Mouse (Mus musculus) layer of hippocampus, postnatal 10 days (tissue): ENCODE data around the gene Ranbp10. TPM values are rescaled to one million over a fixed set of nuclear protein-coding genes. Genes with fewer than 3 reads are reported as not detected.
A peak's percentile ranks its signal among the peaks of the same experiment; 100 is the strongest.

ENCODE experiments used
- DNase-seq, 2 experiments: peaks; one replicate each; pipeline ENCODE4 v3.0.0; 2021; ENCODE audit warnings: low spot score in 2 of 2
- long read RNA-seq: library from polyadenylated mRNA; stranded (forward); transcript quantifications from one replicate; pipeline ENCODE4 v2.0.0, GENCODE M21; 2023
- total RNA-seq, 2 experiments: library from RNA; stranded (reverse); gene quantifications; 2 replicates each; pipeline ENCODE4 v1.2.3; 2021

Gene Ranbp10
- total RNA-seq, result 10 to 100 TPM; 23.6 to 25.0 TPM
- long read RNA-seq, partial matches to known transcripts, result 5 of 9 reads
- long read RNA-seq, other reads (novel, unspliced or antisense), result 3 of 9 reads

DNA sequence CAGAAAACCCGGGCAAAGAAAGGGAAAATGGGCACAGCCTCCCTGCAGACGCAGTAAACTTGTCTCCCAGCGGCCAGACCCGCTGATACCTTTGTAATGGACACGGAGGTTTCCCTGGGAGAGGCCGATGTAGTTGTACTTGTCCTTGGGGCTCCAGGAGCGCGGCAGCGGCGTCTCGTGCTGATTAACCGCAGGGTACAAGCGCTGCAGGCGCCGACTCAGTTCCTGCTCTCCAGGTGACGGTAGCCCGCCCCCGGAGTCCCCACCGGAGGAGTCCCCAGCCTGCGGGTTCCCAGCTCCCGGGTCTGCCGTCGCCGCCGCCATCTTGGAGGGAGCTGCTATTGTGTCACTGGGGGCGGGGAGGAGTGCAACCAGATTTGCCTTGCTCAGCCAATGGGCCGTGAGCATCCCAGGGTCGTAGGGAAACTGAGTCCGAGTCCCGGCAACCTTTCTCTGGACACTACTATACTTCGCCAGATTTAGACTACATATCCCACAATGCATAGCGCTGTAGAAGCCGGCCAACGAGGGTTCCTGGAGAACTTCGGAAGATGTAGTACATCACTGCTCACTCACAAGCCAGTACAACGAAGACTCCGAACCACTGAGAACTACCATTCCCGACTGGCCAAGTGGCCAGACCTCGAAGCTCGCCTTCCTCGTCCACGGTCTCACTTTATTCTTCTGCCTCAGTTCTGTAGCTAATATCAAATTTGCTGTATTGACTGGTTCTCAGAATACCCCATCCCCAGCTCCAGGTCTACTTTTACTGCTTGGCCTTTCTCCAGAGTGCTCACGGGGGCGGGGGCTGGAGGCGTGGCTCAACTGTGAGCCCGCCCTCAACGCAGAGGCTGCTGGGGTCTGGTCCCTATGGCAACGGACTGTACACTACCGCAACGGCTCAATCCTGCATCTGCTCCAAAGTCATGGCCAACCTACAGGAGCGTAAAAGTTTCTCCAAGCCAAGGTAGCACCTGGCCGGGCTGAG, at the start of gene Ranbp10, which contains the start of gene Tsnaxip1:
Gene Ranbp10 (minus strand): TSS at position 490 of the 988 bp plus-strand sequence.
Gene Tsnaxip1 (plus strand): TSS at position 871 of the 988 bp plus-strand sequence.
- peak; percentile 93 to 94 for DNase-seq

DNA sequence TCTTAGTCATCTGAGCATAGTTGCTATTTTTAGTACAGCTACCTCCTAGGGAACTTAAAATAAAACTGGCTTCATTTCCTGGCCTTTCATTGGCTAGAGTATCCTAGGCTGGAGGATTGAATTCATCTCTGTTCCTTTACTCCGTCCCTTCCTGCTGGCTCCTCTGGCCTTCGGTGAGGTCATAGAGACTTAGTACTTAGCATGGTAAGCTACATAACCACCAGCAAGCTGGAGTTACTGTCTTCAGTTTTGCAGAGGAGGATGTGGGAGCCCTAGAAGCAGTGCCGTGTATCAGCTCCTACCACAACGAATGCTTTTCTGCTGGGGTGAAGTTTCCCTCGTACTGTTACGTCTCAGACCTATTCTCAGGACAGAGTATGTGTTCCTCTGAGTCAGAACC, 47.2 kb upstream of the Ranbp10 start:
- no peak for DNase-seq

DNA sequence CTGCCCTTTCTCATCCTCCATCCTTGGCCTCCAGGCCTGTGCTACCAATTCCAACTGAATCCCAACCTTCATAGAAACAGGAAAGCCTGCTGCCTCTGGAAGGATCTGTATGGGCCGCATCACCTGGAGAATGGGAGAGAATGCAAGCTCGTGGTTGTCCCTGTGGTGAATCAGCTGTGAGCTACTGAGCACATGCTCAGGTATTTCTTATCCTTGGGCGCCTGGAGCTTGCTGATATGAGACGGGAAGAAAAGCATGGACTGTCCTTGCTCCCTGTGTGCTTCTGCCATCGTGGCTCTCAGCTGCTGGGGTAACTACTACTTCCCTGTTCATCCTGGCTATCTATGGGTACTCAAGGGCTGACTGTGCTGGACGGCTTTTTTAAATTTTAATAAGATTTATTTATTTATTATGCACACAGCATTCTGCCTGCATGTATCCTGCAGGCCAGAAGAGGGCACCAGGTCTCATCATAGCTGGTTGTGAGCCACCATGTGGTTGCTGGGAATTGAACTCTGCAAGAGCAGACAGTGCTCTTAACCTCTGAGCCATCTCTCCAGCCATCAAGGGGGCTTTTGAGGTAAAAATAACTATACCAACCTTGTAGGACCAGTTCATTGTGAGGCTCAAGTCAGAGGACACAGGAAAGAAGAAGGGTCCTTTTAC, 39.3 kb upstream of the Ranbp10 start:
- DNase-seq, result no peak

DNA sequence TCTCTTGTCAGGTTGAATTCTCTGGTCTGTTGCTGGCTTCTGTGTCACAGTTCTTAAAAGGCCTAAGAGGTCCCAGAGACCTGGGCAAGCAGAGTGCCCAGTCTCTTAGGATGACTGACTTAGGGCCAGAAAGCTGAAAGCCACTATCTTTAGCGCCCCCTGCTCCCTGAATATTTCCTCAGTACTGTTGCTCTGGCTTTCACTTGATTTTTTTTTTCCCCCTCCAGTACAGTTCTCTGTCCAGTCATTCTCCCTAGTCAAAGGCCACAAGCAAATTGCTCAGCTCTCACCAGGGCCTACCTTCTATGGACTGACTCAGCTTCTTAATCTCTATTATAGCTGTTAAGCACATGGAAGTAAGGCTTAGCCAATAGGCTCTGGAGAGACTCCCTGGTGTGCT, 34.8 kb upstream of the Ranbp10 start:
- DNase-seq, result peak in 1 of 2 experiments; percentile 22

DNA sequence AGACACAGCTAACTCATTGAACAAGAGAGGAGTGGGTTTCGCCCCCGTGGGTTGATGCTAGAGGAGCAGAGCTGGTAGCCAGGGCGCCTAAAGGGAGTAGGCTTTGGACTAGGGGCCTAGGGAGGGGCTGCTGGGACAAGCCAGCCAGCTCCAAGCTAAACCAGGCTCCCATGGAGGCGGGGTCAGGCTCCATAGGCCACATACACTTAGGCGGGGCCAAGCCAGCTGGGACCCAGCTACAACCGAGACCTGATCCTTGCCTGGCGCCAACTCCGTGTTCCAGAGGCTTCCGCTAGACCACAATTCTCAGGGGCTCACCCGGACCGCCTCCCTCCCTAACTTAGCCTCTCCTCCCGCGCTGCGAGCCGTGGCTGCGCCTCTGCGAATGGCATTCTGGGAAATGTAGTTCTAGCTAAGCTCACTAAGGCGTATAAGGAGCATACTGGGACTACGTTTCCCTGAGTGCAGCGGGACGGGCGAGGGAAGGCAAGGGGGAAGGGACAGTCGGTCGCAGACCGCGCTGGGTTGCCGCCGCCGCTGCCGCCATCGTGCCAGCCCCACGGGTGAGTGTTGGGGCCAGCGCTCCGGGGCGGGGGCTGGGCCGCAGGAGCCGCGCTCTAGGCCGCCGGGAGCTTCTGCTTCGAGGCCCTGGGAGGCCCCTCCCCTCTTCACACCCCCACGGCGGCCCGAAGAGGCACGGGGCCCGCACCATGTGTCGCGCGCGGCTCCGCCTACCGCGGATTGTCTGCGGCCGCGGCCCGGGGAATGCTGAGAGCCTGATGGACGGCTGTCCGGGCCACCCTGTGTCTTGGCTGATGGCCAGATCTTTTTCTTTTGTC, 33.2 kb upstream of the Ranbp10 start, which contains the start of gene Nutf2:
Gene Nutf2 (plus strand): TSS at position 438 of the 839 bp plus-strand sequence.
- DNase-seq, result peak; percentile 87 to 90

DNA sequence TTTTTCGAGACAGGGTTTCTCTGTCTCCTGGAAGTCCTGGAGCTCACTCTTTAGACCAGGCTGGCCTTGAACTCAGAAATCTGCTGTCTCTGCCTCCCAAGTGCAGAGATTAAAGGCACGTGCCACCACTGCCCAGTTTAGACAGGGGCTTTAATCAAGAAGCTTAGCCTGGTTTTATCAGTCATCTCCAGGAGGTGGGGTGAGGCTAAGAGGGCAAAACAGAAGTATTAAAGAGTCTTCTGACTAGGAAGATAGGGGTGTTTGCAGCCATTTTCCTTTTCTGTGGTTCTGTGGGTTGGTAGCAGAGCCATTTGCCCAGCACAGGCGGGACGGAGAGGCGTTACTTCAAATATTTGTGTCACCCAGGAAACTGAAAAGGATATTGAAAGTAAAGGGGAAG, 32.2 kb upstream of the Ranbp10 start:
- DNase-seq, result no peak

DNA sequence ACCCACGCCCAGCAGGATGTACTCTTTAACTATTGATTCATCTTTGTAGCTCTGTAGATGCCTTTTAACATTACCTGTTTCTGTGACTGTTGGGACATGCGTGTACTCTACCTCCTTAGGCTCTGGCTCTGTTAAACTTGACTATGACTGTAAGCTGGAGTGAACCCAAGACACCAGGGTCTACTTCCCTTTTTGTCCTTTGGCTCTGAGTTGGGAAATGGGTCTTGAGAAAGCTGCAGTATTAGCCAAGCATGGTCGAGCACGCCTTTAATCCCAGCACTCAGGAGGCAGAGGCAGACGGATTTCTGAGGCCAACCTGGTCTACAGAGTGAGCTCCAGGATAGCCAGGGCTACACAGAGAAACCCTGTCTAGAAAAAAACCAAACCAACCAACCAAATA, 31.3 kb upstream of the Ranbp10 start:
- no peak for DNase-seq

DNA sequence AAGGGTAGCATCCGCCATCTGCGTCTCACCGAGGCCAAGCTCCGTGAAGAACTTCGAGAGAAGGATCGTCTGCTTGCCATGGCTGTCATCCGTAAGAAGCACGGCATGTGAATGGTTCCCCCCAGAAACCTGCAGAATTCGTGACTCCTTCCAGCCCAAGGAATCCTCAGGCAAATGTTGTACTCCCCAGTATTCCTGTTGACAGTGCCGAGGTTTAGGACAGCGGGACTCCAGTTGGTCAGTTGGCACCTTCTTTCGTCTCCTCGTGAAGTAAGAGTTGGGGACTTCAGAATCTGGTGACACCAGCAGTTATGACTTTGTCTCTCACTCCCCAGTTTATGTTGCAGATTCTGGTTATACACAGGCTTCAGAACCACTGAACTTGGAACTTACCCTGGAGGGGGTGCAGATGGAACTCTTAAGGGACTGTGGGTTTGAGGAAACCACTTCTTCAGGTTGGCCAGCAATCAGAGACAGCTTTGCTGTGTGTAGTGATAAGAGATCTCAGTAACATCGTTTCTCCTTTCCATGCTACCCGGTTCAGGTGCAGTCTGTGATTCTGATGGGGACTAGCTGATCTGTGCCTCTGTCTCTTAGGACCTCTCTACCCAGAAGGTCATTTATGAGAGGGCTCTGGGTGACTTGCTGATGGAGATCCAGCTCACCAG, 29.2 kb upstream of the Ranbp10 start:
- DNase-seq, result no peak

DNA sequence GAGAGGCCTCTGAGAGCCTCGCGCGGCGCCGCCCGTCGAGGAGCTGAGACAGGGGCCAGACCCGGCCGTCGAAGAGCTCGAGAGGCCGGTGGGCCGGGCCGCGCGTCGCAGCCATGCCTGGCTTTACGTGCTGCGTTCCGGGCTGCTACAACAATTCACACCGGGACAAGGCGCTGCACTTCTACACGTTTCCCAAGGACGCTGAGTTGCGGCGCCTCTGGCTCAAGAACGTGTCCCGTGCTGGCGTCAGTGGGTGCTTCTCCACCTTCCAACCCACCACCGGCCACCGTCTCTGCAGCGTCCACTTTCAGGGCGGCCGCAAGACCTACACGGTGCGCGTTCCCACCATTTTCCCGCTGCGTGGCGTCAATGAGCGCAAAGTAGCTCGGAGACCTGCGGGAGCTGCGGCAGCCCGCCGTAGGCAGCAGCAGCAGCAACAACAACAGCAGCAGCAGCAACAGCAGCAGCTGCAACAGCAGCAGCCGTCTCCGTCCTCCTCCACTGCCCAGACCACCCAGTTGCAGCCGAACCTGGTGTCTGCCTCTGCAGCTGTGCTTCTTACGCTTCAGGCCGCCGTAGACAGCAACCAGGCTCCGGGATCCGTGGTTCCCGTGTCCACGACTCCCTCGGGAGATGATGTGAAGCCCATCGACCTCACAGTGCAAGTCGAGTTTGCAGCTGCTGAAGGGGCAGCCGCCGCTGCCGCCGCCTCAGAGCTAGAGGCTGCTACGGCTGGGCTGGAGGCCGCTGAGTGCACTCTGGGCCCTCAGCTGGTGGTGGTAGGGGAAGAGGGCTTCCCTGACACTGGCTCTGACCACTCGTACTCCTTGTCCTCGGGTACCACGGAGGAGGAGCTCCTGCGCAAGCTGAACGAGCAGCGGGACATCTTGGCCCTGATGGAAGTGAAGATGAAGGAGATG, 28.4 kb upstream of the Ranbp10 start:
- DNase-seq, result peak; percentile 60 to 68

DNA sequence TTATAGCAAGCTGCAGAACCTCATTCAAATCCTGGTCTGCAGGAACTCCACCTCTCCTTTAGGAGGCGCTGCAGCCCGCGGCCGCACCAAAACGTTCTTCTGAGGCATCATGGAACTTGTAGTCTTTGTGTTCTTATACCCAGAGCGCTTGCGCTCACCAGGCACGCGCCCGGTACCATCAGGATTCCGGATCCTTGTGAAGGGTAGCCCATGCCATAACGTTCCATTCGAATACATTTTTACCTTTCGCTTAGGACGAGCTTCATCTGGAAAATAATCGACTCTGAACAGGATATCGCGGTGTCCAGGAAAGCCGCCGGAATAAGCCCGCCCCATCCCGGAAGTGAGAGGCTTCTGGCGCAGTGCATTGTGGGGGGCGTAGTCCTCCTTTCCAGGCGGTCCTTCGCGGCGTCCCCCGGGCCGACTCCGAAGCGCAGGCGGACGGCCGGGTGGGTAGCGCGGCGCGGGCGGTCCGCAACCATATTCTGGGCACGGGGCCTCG, 27.6 kb upstream of the Ranbp10 start, which contains the start of gene Thap11:
Gene Thap11 (plus strand): TSS at position 418 of the 502 bp plus-strand sequence.
- peak; percentile 91 to 93 for DNase-seq

DNA sequence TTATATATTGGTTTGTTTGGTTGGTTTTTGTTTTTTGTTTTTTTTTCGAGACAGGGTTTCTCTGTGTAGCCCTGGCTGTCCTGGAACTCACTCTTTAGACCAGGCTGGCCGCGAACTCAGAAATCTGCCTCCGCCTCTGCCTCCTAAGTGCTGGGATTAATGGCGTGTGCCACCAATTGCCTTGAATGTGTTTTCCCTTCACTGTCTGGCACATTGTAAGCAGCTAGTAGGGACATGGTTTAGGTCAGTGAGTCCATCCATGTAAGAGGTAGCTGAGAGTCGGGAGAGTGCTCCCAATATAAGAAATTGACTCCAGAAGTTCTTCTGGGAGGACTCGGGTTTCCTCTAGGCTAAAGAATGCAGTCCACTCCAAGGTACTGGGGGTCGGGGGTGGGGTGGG, 27.2 kb upstream of the Ranbp10 start:
- peak; percentile 13 to 25 for DNase-seq

DNA sequence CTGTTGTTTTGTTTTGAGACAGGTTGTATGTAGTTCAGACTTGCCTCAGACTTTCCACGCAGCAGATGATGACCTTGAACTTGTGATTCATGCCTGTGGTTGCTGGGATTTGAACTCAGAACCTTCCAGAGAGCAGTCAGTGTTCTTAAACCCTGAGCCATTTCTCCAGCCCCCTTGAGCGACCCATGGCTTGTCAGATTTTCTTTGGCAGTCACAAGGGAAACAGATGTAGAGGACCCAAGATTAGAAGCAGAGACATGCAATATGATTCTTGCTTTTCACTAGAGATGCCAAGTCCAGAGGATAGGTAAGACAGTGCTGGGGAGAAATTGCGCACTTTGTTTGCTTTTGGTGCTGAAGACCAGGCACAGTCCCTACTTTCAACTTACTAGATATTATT, 26.0 kb upstream of the Ranbp10 start, which contains the start of gene Cenpt:
Gene Cenpt (minus strand): TSS at position 101 of the 400 bp plus-strand sequence.
- DNase-seq, result no peak

DNA sequence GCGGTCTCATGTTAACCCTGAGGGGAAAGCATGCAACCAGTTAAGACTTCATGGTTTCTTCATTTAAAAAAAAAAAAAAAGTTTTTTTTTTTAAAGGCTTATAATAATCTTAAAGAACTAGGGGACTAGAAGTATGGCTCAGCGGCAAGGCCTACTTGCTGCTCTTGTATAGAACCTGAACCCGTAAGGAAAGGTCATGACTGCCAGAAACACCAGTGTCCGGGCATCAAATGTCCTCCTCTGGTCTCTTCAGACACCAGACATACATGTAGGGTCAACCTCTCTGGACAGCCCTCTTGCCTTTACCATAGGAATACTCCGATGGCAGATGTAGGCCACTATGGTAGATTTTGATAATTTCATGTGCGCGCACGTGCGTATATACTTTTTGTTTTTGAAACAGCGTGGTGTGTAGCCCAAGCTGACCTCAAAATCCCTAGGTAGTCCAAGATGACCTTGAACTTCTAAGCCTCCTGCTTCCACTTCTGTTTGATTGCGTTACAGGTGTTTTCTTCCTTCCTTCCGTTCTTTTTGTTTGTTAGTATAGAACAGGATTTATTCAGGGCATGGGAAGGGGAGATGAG, 25.1 kb upstream of the Ranbp10 start:
- peak in 1 of 2 experiments; percentile 16 for DNase-seq

DNA sequence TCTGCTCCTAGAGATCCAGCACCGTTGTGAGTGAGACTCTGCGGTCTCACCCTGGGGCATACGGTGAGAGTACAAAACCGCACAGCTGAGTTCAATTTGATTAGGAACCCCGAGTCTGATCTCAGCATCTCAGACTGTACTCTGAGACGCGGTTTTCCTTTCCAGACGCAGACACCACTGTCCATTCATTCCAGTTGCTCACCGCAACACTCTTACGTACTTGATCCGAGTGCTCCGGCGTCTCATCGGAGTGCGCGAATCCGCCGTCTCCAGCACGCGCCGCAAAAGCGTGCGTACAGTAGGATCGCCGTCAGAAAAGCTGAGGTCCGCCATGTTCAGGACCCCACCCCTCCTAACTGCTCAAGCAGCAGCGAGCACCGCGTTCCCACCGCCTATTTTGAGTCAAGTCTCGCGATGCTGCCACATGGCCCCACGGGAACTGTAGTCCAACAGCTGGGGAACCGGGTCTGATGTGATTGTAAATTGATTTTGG, 24.5 kb upstream of the Ranbp10 start:
- DNase-seq, result peak; percentile 86 to 92

DNA sequence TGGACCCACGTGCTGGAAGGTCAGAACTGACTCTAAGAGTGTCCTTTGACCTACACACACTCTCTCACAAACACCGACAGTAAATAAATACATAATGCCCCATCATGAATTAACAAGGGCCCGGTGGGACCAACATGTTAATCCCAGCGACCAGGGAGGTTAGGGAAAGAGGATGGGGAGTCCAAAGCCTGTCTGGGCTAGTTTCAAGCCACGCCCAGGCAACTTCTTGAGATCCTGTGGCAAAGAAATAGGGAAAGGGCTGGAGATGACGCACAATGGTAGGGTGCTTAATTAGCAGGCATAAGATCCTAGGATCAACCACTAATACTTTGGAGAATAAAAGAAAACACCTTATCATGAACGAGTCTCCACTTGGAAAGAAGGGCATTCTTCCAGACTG, 23.5 kb upstream of the Ranbp10 start:
- no peak for DNase-seq

DNA sequence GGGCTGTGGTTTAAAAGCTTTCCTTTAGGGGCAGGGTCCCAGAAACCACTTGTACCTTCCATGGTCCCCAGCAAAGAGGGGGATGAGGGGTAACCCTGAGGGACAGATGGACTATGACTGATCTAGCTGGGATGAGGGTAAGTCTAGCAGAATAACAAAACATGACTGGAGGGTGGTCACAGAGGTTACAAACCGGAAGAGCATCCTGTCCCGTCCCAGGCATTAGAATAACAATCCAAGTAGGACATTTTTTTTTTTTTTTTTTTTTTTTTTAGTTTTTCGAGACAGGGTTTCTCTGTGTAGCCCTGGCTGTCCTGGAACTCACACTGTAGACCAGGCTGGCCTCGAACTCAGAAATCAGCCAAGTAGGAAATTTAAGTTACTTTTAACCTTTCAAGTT, 22.9 kb upstream of the Ranbp10 start:
- DNase-seq, result no peak

DNA sequence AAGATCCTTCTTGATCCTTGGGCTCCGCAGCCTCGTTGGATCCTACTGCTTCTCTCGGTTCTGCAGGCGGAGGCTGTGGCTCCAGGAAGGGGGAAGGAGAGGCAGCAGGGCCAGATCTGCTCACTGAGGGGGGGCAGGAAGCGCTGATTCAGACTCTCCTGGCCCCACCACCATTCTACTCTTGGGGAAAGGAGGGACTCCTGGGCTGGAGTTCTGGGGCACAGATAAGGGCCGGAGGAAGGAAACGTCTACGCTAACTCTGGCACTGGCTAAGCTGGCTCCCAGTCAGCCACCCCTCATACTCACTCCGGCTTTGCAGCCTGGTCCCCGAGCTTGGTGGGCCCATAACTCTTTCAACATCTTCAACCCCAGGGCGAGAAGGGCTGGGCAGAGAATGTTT, 19.5 kb upstream of the Ranbp10 start:
- no peak for DNase-seq

DNA sequence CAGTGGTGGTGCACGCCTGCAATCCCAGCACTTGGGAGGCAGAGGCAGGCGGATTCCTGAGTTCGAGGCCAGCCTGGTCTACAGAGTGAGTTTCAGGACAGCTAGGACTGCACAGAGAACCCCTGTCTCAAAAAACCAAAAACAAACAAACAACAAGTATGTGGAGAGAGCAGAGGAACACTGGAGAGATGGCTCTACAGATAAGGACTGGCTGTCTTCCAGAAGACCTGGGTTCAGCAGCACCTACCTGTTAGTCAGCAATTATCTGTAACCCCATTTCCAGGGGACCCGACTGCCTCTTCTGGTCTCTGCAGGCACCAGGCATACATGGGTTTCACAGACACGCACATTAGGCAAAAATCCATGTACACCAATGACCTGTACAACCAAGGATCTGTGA, 12.1 kb upstream of the Ranbp10 start:
- DNase-seq, result no peak
